Mouse (Mus musculus): ENCODE measurements at regions not wholly inside any gene's neighbourhood (a gene's known extent, or its start where the extent isn't known, plus 50 kb on each side); places are given as distances from the start of the nearest gene placed in this dataset.

- no peak for DNase-seq (ENCODE audit: low spot score)
Observed at GRCm38 (mm10) chr17:84074000-84074782, 113.6 kb downstream of the Zfp36l2 start.

DNA sequence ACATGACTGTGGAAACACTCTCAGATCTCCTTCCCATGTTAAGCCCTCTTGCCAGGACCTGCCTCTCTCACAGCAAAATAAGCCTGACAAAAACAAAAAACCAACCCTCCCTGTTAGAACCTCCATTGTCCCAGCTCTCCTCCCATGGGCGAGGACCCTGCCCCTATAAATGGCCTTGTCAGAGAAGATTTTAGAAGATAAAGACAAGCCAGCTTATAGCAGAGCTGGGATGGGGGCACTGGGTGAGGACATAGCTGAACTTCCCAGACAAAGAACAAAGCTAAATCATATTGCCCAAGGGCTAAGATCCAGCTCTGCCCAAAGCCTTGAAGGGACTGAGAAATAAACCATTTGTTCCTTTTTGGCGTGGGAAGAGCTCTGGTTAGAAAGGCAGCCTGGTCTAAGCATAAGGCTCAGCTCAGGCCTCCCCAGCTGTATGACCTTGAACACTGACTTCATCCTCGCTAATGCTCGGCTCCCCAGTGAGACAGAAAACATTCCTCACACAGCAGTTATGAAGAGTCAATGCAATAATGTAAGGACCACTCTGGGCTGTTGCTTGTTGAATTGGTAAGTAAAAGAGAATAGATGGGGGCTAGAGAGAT, 115.2 kb downstream of the Zfp36l2 start:
- DNase-seq (ENCODE audit: low spot score), result no peak

- no peak for DNase-seq (ENCODE audit: low spot score)
Observed at GRCm38 (mm10) chr17:84071855-84072254, 115.9 kb downstream of the Zfp36l2 start.

- no peak for DNase-seq (ENCODE audit: low spot score)
Observed at GRCm38 (mm10) chr17:84070596-84070995, 117.2 kb downstream of the Zfp36l2 start.

- DNase-seq (ENCODE audit: low spot score), result no peak
Observed at GRCm38 (mm10) chr17:84067102-84067501, 120.6 kb downstream of the Zfp36l2 start.

- no peak for DNase-seq (ENCODE audit: low spot score)
Observed at GRCm38 (mm10) chr17:84063791-84064190, 124.0 kb downstream of the Zfp36l2 start.

GRCm38 (mm10) chr17:84061621-84062020, 126.1 kb downstream of the Zfp36l2 start:
- no peak for DNase-seq (ENCODE audit: low spot score)

- no peak for DNase-seq (ENCODE audit: low spot score)
Observed at GRCm38 (mm10) chr17:84056469-84056868, 131.3 kb downstream of the Zfp36l2 start.

DNA sequence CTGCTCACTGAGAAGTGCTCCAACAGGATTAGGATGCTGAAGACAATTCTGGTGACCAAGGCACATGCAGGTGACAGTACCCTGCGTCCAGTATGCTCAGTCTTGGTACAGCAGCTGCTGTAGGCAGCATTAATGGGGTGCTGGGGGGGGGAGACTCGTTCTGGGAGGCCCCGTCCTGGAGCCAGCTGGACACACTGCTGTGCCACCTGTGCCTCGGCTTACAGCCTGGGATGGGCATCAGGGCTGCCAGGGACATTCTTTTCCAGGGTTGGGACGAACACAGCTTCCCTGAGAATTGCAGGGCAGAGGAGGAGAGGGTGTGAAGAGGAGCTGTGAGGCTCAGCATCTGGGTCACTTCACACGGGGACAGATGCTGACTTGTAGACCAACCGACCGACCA, 135.3 kb downstream of the Zfp36l2 start:
- no peak for DNase-seq (ENCODE audit: low spot score)

DNA sequence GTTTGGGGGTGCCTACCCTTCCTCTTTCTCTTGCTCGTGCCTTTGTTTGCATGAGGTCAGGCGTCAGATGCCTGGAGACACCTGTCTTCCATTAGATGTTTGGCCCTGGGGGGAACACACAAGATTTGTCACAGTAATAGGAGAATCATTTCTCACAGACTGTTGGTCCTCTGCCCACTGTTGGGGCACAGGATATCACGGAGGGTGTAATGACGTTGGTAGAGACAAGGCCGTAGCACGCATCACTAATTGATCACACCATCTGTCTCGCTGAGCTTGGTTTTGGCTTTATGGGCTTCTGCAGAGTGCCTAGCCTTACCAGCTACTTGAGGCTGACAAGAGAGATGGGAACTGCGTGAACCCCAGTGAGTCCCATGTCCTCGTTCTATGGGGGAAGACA, 136.5 kb downstream of the Zfp36l2 start:
- DNase-seq (ENCODE audit: low spot score), result no peak

GRCm38 (mm10) chr17:84048533-84048932, 139.2 kb downstream of the Zfp36l2 start:
- DNase-seq (ENCODE audit: low spot score), result no peak

- DNase-seq (ENCODE audit: low spot score), result no peak
Observed at GRCm38 (mm10) chr17:84047520-84047919, 140.2 kb downstream of the Zfp36l2 start.

DNA sequence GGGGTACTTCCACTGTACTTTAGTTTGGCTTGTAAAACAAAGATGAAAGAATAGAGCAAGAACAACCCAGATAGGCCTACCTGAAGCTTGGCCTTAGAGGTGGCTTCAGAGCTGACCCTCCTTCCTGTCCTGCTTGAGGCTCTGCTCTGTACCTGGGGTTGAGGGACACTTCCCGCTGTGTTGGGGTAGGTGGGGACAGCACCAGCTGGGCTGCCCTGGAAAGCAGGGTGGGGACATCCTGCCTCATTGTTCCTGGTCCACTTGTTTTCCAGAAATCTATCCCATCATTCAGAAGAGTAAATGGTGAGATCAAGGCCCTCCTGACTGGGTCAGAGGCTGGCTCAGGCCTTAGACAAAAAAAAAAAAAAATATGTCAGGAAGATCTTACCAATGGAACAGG, 141.9 kb downstream of the Zfp36l2 start:
- no peak for DNase-seq (ENCODE audit: low spot score)

GRCm38 (mm10) chr17:84044472-84044936, 143.2 kb downstream of the Zfp36l2 start:
- DNase-seq (ENCODE audit: low spot score), result no peak

DNA sequence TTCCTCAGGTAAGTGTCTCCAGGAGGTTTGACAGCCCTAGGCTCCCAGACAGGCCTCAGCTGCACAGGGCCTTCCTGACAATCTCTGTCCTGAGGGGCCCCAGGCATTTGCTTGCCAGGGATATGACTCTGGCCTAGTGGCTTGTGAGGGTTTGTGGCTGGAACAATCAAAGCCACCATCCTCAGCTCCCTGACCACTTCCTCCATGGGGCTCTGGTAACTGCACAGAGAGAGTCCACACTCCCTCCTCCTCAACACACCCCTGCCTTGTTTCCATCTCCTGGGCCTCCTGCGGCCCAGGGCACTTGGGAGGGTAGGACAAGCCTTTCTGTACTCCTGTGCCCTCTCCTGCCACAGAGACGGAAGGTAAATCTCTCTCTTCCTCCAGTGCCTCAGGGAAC, 144.6 kb downstream of the Zfp36l2 start:
- DNase-seq (ENCODE audit: low spot score), result no peak

- no peak for DNase-seq (ENCODE audit: low spot score)
Observed at GRCm38 (mm10) chr17:84039444-84039843, 148.3 kb downstream of the Zfp36l2 start.

DNA sequence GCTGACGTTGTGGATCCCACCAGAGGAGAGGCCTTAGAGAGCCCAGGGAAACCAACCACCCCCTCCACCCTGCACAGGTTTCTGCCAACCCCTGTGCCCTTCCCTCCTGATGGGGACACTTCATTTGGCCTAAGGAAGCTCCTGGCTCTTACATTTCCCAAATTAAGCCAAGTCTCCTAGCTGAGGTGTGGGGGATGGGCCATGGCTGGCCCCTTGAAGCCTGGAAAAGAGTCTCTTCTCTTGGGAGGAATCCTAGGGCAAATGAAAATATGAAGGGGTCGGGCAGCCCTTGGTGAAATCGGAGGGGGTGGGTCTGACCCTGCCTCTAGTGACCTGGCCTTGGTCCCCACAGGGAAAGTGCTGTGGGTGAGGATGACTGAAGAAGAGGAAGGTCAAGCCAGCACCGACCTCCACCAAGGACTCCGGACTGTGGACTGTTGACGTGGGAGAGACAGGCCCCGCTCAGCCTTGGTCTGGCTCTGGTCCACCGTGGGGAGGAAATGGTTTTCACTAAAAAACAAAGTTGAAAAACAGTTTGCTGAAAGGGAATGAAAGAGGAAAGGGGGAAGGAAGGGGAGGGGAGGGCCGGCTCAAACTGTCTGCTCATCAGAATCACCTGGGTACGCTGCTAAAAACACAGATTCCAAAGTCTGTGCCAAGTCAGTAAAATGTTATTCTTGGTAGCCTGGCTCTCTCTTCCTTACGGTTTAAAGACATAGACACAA, 150.0 kb downstream of the Zfp36l2 start:
- no peak for DNase-seq (ENCODE audit: low spot score)

DNA sequence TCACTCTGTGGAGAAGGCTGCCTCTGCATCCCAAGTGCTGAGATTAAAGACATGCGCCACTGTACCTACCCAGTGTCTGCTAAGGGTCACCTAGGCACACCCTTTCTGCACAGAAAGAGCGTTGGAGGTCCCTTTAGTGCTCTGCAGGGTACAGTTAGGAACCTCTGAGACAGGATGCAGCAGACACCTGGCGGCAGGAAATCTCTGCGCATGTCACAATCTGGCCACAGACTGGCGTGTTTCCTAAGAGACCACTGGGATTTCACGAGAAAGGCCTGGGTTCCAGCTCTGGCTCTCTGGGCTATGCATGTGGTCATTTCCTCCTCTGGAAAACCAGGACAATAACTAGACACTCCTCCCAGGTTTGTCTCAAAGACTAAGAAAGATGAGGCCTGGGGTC, 151.7 kb downstream of the Zfp36l2 start:
- no peak for DNase-seq (ENCODE audit: low spot score)

DNA sequence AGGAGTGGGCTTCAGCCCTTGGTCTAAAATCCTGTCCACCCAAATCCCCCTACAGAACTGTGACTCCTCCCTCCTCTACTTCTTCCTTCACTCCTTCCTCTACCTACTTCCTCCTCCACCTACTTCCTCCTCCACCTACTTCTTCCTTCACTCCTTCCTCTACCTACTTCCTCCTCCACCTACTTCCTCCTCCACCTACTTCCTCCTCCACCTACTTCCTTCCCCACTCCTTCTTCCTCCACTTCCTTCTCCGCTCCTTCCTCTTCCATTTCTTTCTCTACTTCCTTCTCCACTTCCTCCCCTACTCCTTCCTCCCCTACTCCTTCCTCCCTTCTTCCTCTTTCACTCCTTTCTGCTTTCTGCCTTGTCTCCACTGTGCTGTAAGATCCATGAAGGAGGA, 152.9 kb downstream of the Zfp36l2 start:
- DNase-seq (ENCODE audit: low spot score), result no peak

DNA sequence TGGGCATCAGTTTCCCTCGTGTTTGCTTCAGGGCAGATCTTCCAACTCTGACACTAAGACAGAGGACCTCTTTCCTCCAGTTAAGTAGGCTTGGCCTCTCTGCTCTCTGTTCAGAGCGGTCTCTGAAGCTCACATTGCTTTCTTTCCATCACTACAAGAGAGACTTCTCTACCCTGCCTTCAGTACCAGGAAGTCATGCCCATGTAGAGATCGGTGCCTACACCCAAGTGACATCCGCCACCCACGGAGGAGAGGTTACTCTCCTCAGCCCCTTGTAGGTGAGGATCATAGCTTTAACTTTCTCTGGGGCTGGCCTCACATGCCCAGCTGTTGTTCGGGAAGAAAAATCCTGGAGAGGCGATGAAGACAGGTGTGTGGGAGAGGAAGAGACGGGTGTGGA, 155.3 kb downstream of the Zfp36l2 start:
- no peak for DNase-seq (ENCODE audit: low spot score)

DNA sequence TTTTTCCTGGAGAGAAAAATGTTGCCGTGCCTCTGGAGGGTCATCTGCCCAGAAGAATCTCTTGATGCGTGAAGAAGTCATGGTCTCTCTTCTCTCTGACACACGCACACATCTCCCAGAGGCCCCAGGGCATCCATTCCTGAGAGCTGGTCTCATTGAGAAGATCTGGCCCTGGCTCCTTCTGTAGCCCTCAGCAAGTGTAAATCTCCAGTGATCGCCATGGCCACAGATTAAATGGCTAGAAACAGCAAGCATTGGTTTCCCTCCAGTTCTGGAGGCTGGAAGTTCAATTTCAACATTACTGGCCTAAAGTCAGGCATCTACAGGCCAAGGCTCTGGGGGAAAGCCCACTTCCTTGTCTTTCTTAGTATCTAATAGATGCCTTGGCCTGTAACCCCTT, 155.9 kb downstream of the Zfp36l2 start:
- no peak for DNase-seq (ENCODE audit: low spot score)

GRCm38 (mm10) chr17:84031381-84031780, 156.4 kb downstream of the Zfp36l2 start:
- DNase-seq (ENCODE audit: low spot score), result no peak

DNA sequence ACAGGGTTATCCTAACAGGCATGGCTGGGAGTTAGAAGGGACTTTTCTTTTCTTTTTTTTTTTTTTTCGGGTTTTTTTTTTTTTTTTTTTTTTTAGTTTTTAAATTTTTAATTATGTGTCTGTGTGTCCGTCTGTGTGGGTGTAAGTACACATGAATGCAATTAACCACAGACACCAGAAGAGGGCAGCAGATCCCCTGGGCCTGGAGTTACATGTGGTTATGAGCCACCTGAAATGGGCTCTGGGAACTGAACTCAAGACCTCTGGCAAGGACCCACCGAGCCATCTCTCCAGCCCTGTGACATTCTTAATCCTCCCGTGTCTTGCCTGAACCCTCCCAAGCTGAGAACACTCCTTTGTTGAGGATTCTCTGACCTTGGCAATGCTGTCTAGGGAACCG, 157.0 kb downstream of the Zfp36l2 start:
- DNase-seq (ENCODE audit: low spot score), result no peak
